Mouse (Mus musculus) gastrocnemius, postnatal 14 days (tissue): ENCODE data around the gene Zmiz1. TPM values are rescaled to one million over a fixed set of nuclear protein-coding genes. Genes with fewer than 3 reads are reported as not detected.
A peak's percentile ranks its signal among the peaks of the same experiment; 100 is the strongest.

ENCODE experiments used
- DNase-seq: peaks from one replicate; pipeline ENCODE4 v3.0.0; 2021; ENCODE audit warnings: mixed read lengths
- intact Hi-C: fragments of 180-260 bp; cut with DNase I; formaldehyde crosslinking; loops from one replicate; pipeline ENCODE4 v1.15.1; 2025; ENCODE audit warnings: low total_unique reads
- total RNA-seq, 2 experiments: library from RNA; stranded (reverse); gene quantifications; 2 replicates each; pipeline ENCODE4 v1.2.3; 2021

Zmiz1 gene
- total RNA-seq, 2 experiments from 2014 or later, result 30.3 to 36.0 TPM

GRCm38 (mm10) chr14:25593876-25594275 is 134.9 kb downstream of the Zmiz1 start:
- DNase-seq, result no peak
- intact Hi-C loops, result no loop called here

GRCm38 (mm10) chr14:25594611-25595010 is 135.6 kb downstream of the Zmiz1 start:
- intact Hi-C loops, result no loop called here
- DNase-seq, result no peak

- DNase-seq, result no peak
- intact Hi-C loops, result no loop called here
Measured at GRCm38 (mm10) chr14:25598960-25599359, 140.0 kb downstream of the Zmiz1 start.

GRCm38 (mm10) chr14:25599934-25600333 is 140.9 kb downstream of the Zmiz1 start:
- DNase-seq, result no peak
- intact Hi-C loops, result no loop called here

GRCm38 (mm10) chr14:25600358-25600757 is 141.4 kb downstream of the Zmiz1 start:
- intact Hi-C loops, result no loop called here
- DNase-seq, result no peak

- no peak for DNase-seq
- intact Hi-C loops, result no loop called here
Measured at GRCm38 (mm10) chr14:25600951-25601350, 142.0 kb downstream of the Zmiz1 start.

GRCm38 (mm10) chr14:25602018-25602417 is 143.0 kb downstream of the Zmiz1 start:
- no peak for DNase-seq
- intact Hi-C loops, result no loop called here

- DNase-seq, result no peak
- intact Hi-C loops, result no loop called here
Measured at GRCm38 (mm10) chr14:25604395-25605142, 145.6 kb downstream of the Zmiz1 start.

- intact Hi-C loops, result no loop called here
- peak; percentile 73 for DNase-seq
Measured at GRCm38 (mm10) chr14:25606372-25607140, 147.6 kb downstream of the Zmiz1 start.

- peak; percentile 62 for DNase-seq
- intact Hi-C loops, result no loop called here
Measured at GRCm38 (mm10) chr14:25607141-25607967, 148.4 kb downstream of the Zmiz1 start.

GRCm38 (mm10) chr14:25607968-25608491 is 149.0 kb downstream of the Zmiz1 start:
- intact Hi-C loops, result no loop called here
- DNase-seq, result peak; percentile 41

- DNase-seq, result no peak
- intact Hi-C loops, result no loop called here
Measured at GRCm38 (mm10) chr14:25608618-25609017, 149.6 kb downstream of the Zmiz1 start.

GRCm38 (mm10) chr14:25609355-25609754 is 150.4 kb downstream of the Zmiz1 start:
- intact Hi-C loops, result no loop called here
- no peak for DNase-seq

- no peak for DNase-seq
- intact Hi-C loops, result no loop called here
Measured at GRCm38 (mm10) chr14:25610396-25611158, 151.6 kb downstream of the Zmiz1 start.

- no peak for DNase-seq
- intact Hi-C loops, result no loop called here
Measured at GRCm38 (mm10) chr14:25611159-25611697, 152.2 kb downstream of the Zmiz1 start.

GRCm38 (mm10) chr14:25611815-25612698 is 153.1 kb downstream of the Zmiz1 start:
- DNase-seq, result no peak
- intact Hi-C loops, result no loop called here

- intact Hi-C loops, result no loop called here
- DNase-seq, result no peak
Measured at GRCm38 (mm10) chr14:25613942-25614575, 155.1 kb downstream of the Zmiz1 start.
